Mouse (Mus musculus) liver, postnatal 0 days (tissue): ENCODE measurements around the gene Daam2.

ENCODE experiments used
- CTCF ChIP-seq: sonication (generic); IDR thresholded peaks from 2 replicates; pipeline ENCODE4 v1.5.1; 2016; ENCODE audit warnings: antibody characterized with exemption, low read depth
- EP300 ChIP-seq: IDR thresholded peaks from 2 replicates; pipeline ENCODE4 v1.6.1; 2016; ENCODE audit warnings: antibody characterized with exemption, low read depth, mild to moderate bottlenecking

GRCm38 (mm10) chr17:49607351-49608027, 43.3 kb upstream of the Daam2 start:
- no peak for TF ChIP-seq CTCF
- no peak for TF ChIP-seq EP300
